Mouse (Mus musculus): Measurements from ENCODE around the gene Gm813.

DNA sequence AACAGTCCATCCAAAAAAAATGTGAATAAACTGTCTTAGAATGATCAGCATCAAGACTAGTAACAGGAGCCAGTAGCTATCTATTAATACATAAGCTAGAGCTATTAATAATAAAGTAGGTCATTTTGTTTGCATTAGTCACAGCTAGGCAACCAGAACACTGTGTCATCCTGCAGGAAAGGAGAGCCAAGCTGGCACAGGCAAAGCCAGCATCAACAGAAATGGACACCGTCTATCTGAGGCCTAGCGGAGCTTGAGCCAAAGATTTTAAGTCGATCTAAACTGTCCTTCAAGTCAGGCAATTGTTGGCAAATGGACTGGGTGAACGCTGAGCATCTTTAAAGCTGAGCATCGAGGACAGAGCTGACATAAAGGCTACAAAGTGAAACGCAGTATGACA, 15.9 kb downstream of the Gm813 start:
- TF ChIP-seq CTCF (IDR thresholded peaks at IDR 0.05; ENCODE audit: extremely low read depth, insufficient read depth, low read length) (no peak), POLR2A (IDR thresholded peaks at IDR 0.05; ENCODE audit: extremely low read depth, insufficient read depth, low read length) (no peak)
